Mouse (Mus musculus): ENCODE measurements around the gene Cnnm3. TPM values are rescaled to one million over a fixed set of nuclear protein-coding genes. Genes with fewer than 3 reads are reported as not detected.
A peak's percentile ranks its signal among the peaks of the same experiment; 100 is the strongest.

The Cnnm3 gene
- polyA plus RNA-seq, 1 experiment from 2014 or later: 5.8 TPM

- Histone ChIP-seq H3K36me3 (replicated peaks) (no peaks in the 10 kb centered on the region), H3K9ac (no peak overlapping the region), H3K4me1 (peaks cover 2% of the 10 kb centered on the region), H3K27me3 (replicated peaks) (no peaks in the 10 kb centered on the region), H3K9me3 (no peaks in the 10 kb centered on the region), H3K27ac (no peak overlapping the region), H3K4me2 (no peak overlapping the region), H3K4me3 (no peak overlapping the region)
- WGBS: 79% methylated on average over 6 of the region's 6 CpGs
- no peak for ATAC-seq (replicated peaks)
These were observed 52.4 kb downstream of the Cnnm3 start for GRCm38 (mm10) chr1:36564101-36564500.

- H3K36me3 ChIP-seq (replicated peaks): no peaks in the 10 kb centered on the region
- H3K9ac ChIP-seq: no peak overlapping the region
- no peak overlapping the region for H3K27ac ChIP-seq
- 4% methylated on average over 2 of the region's 2 CpGs for WGBS
- H3K4me3 ChIP-seq: no peak overlapping the region
- H3K4me2 ChIP-seq: no peak overlapping the region
- no peaks in the 10 kb centered on the region for H3K9me3 ChIP-seq
- no peak for ATAC-seq (replicated peaks)
- H3K4me1 ChIP-seq: no peaks in the 10 kb centered on the region
- H3K27me3 ChIP-seq (replicated peaks): no peaks in the 10 kb centered on the region
These were observed 54.8 kb downstream of the Cnnm3 start for GRCm38 (mm10) chr1:36566425-36566824.

GRCm38 (mm10) chr1:36567818-36568603, 56.3 kb downstream of the Cnnm3 start:
- Histone ChIP-seq H3K27me3 (replicated peaks) (no peaks in the 10 kb centered on the region), H3K4me1 (no peaks in the 10 kb centered on the region), H3K4me2 (no peak overlapping the region), H3K36me3 (replicated peaks) (no peaks in the 10 kb centered on the region), H3K27ac (no peak overlapping the region), H3K9ac (no peak overlapping the region), H3K9me3 (no peaks in the 10 kb centered on the region), H3K4me3 (no peak overlapping the region)
- no peak for ATAC-seq (replicated peaks)
- 45% methylated on average over 21 of the region's 21 CpGs for WGBS

GRCm38 (mm10) chr1:36568776-36569175, 57.1 kb downstream of the Cnnm3 start:
- Histone ChIP-seq H3K4me3 (no peak overlapping the region), H3K27me3 (replicated peaks) (no peaks in the 10 kb centered on the region), H3K4me2 (no peak overlapping the region), H3K9me3 (no peaks in the 10 kb centered on the region), H3K9ac (no peak overlapping the region), H3K36me3 (replicated peaks) (no peaks in the 10 kb centered on the region), H3K27ac (no peak overlapping the region), H3K4me1 (no peaks in the 10 kb centered on the region)
- 69% methylated on average over 4 of the region's 4 CpGs for WGBS
- no peak for ATAC-seq (replicated peaks)

- Histone ChIP-seq H3K4me2 (no peak overlapping the region), H3K27me3 (replicated peaks) (no peaks in the 10 kb centered on the region), H3K4me1 (no peaks in the 10 kb centered on the region), H3K4me3 (no peak overlapping the region), H3K9ac (no peak overlapping the region), H3K27ac (no peak overlapping the region), H3K9me3 (no peaks in the 10 kb centered on the region), H3K36me3 (replicated peaks) (no peaks in the 10 kb centered on the region)
- 57% methylated on average over 7 of the region's 7 CpGs for WGBS
- ATAC-seq (replicated peaks): no peak
These were observed 58.1 kb downstream of the Cnnm3 start for GRCm38 (mm10) chr1:36569694-36570276.

- H3K27me3 ChIP-seq (replicated peaks): no peaks in the 10 kb centered on the region
- H3K9ac ChIP-seq: no peak overlapping the region
- ATAC-seq (replicated peaks): no peak
- H3K4me1 ChIP-seq: no peaks in the 10 kb centered on the region
- no peak overlapping the region for H3K4me2 ChIP-seq
- H3K36me3 ChIP-seq (replicated peaks): no peaks in the 10 kb centered on the region
- H3K4me3 ChIP-seq: no peak overlapping the region
- no peaks in the 10 kb centered on the region for H3K9me3 ChIP-seq
- no peak overlapping the region for H3K27ac ChIP-seq
- WGBS: 87% methylated on average over 5 of the region's 5 CpGs
These were observed 58.7 kb downstream of the Cnnm3 start for GRCm38 (mm10) chr1:36570320-36570719.

GRCm38 (mm10) chr1:36571627-36572026, 60.0 kb downstream of the Cnnm3 start:
- H3K9me3 ChIP-seq: no peaks in the 10 kb centered on the region
- no peak overlapping the region for H3K4me3 ChIP-seq
- H3K36me3 ChIP-seq (replicated peaks): no peaks in the 10 kb centered on the region
- ATAC-seq (replicated peaks): no peak
- H3K27me3 ChIP-seq (replicated peaks): no peaks in the 10 kb centered on the region
- no peak overlapping the region for H3K4me2 ChIP-seq
- H3K9ac ChIP-seq: no peak overlapping the region
- no peaks in the 10 kb centered on the region for H3K4me1 ChIP-seq
- H3K27ac ChIP-seq: no peak overlapping the region
- 56% methylated on average over 6 of the region's 6 CpGs for WGBS

GRCm38 (mm10) chr1:36572140-36572700, 60.6 kb downstream of the Cnnm3 start:
- no peak for ATAC-seq (replicated peaks)
- Histone ChIP-seq H3K4me2 (no peak overlapping the region), H3K27me3 (replicated peaks) (no peaks in the 10 kb centered on the region), H3K27ac (no peak overlapping the region), H3K4me3 (no peak overlapping the region), H3K36me3 (replicated peaks) (no peaks in the 10 kb centered on the region), H3K4me1 (no peaks in the 10 kb centered on the region), H3K9ac (no peak overlapping the region), H3K9me3 (no peaks in the 10 kb centered on the region)
- 79% methylated on average over 2 of the region's 2 CpGs for WGBS

- Histone ChIP-seq H3K9ac (no peak overlapping the region), H3K4me1 (no peaks in the 10 kb centered on the region), H3K27ac (no peak overlapping the region), H3K4me3 (no peak overlapping the region), H3K9me3 (no peaks in the 10 kb centered on the region), H3K27me3 (replicated peaks) (no peaks in the 10 kb centered on the region), H3K4me2 (no peak overlapping the region), H3K36me3 (replicated peaks) (no peaks in the 10 kb centered on the region)
- 67% methylated on average over 1 of the region's 1 CpGs for WGBS
- no peak for ATAC-seq (replicated peaks)
These were observed 61.0 kb downstream of the Cnnm3 start for GRCm38 (mm10) chr1:36572709-36573108.

GRCm38 (mm10) chr1:36573524-36573923, 61.9 kb downstream of the Cnnm3 start:
- Histone ChIP-seq H3K4me1 (no peaks in the 10 kb centered on the region), H3K36me3 (replicated peaks) (no peaks in the 10 kb centered on the region), H3K27ac (no peak overlapping the region), H3K9me3 (no peaks in the 10 kb centered on the region), H3K4me3 (no peak overlapping the region), H3K27me3 (replicated peaks) (no peaks in the 10 kb centered on the region), H3K4me2 (no peak overlapping the region), H3K9ac (no peak overlapping the region)
- WGBS: 84% methylated on average over 8 of the region's 8 CpGs
- ATAC-seq (replicated peaks): no peak

- Histone ChIP-seq H3K4me1 (no peaks in the 10 kb centered on the region), H3K9ac (0 out of 2 replicates have a peak overlapping the region, but pooled peaks have one; percentile 3), H3K4me2 (no peak overlapping the region), H3K27me3 (replicated peaks) (no peaks in the 10 kb centered on the region), H3K27ac (no peak overlapping the region), H3K36me3 (replicated peaks) (no peaks in the 10 kb centered on the region), H3K9me3 (no peaks in the 10 kb centered on the region), H3K4me3 (no peak overlapping the region)
- no peak for ATAC-seq (replicated peaks)
- 70% methylated on average over 5 of the region's 5 CpGs for WGBS
These were observed 62.7 kb downstream of the Cnnm3 start for GRCm38 (mm10) chr1:36574196-36574955.

- ATAC-seq (replicated peaks): no peak
- no peak overlapping the region for H3K4me3 ChIP-seq
- no peak overlapping the region for H3K9ac ChIP-seq
- H3K27ac ChIP-seq: no peak overlapping the region
- H3K4me2 ChIP-seq: no peak overlapping the region
- H3K36me3 ChIP-seq (replicated peaks): no peaks in the 10 kb centered on the region
- peaks cover 7% of the 10 kb centered on the region for H3K4me1 ChIP-seq
- no peaks in the 10 kb centered on the region for H3K27me3 ChIP-seq (replicated peaks)
- no peaks in the 10 kb centered on the region for H3K9me3 ChIP-seq
- WGBS: 65% methylated on average over 6 of the region's 6 CpGs
These were observed 63.7 kb downstream of the Cnnm3 start for GRCm38 (mm10) chr1:36575347-36575746.
